Mouse (Mus musculus): ENCODE measurements at regions not wholly inside any gene's neighbourhood (a gene's known extent, or its start where the extent isn't known, plus 50 kb on each side); places are given as distances from the start of the nearest gene placed in this dataset.

GRCm38 (mm10) chr11:64579826-64580225 lies 143.4 kb upstream of the F930015N05Rik start:
- H3K27me3 ChIP-seq (ENCODE audit: control insufficient read depth, insufficient read depth, low read length): no peaks in the 10 kb centered on the region
- WGBS: 57% methylated on average over 3 of the region's 3 CpGs
- H3K4me2 ChIP-seq (ENCODE audit: low read depth, low read length): no peak overlapping the region
- no peak overlapping the region for H3K27ac ChIP-seq (ENCODE audit: low read length)
- no peak overlapping the region for H3K9ac ChIP-seq (ENCODE audit: low read length)
- H3K4me1 ChIP-seq (ENCODE audit: control insufficient read depth, insufficient read depth, low read length): no peaks in the 10 kb centered on the region
- no peaks in the 10 kb centered on the region for H3K36me3 ChIP-seq (ENCODE audit: control insufficient read depth, insufficient read depth)
- H3K4me3 ChIP-seq (ENCODE audit: low read length): no peak overlapping the region
- no peak; the same call in 1 of the 2 replicates for ATAC-seq (replicated peaks; ENCODE audit: extremely low read depth, insufficient read depth, low FRiP score)
- no peaks in the 10 kb centered on the region for H3K9me3 ChIP-seq (replicated peaks; ENCODE audit: control insufficient read depth, low read length)

- Histone ChIP-seq H3K27me3 (ENCODE audit: control insufficient read depth, insufficient read depth, low read length) (no peaks in the 10 kb centered on the region; the same call in 1 of the 2 replicates), H3K9me3 (replicated peaks; ENCODE audit: control insufficient read depth, low read length) (no peaks in the 10 kb centered on the region), H3K4me3 (ENCODE audit: low read length) (no peak overlapping the region), H3K4me1 (ENCODE audit: control insufficient read depth, insufficient read depth, low read length) (no peaks in the 10 kb centered on the region), H3K4me2 (ENCODE audit: low read depth, low read length) (no peak overlapping the region), H3K36me3 (ENCODE audit: control insufficient read depth, insufficient read depth) (no peaks in the 10 kb centered on the region), H3K27ac (ENCODE audit: low read length) (no peak overlapping the region), H3K9ac (ENCODE audit: low read length) (no peak overlapping the region)
- WGBS: 79% methylated on average over 6 of the region's 6 CpGs
- ATAC-seq (replicated peaks; ENCODE audit: extremely low read depth, insufficient read depth, low FRiP score): no peak
These were observed 149.6 kb upstream of the F930015N05Rik start for GRCm38 (mm10) chr11:64586056-64586455.

- H3K4me1 ChIP-seq (ENCODE audit: control insufficient read depth, insufficient read depth, low read length): no peaks in the 10 kb centered on the region
- no peaks in the 10 kb centered on the region; the same call in 1 of the 2 replicates for H3K27me3 ChIP-seq (ENCODE audit: control insufficient read depth, insufficient read depth, low read length)
- no peak for ATAC-seq (replicated peaks; ENCODE audit: extremely low read depth, insufficient read depth, low FRiP score)
- no peak overlapping the region for H3K4me2 ChIP-seq (ENCODE audit: low read depth, low read length)
- H3K9ac ChIP-seq (ENCODE audit: low read length): no peak overlapping the region
- no peak overlapping the region for H3K4me3 ChIP-seq (ENCODE audit: low read length)
- no peaks in the 10 kb centered on the region for H3K9me3 ChIP-seq (replicated peaks; ENCODE audit: control insufficient read depth, low read length)
- H3K36me3 ChIP-seq (ENCODE audit: control insufficient read depth, insufficient read depth): no peaks in the 10 kb centered on the region
- H3K27ac ChIP-seq (ENCODE audit: low read length): no peak overlapping the region
- WGBS: 77% methylated on average over 7 of the region's 7 CpGs
These were observed 150.7 kb upstream of the F930015N05Rik start for GRCm38 (mm10) chr11:64587034-64587710.

- Histone ChIP-seq H3K36me3 (ENCODE audit: control insufficient read depth, insufficient read depth) (no peaks in the 10 kb centered on the region), H3K9ac (ENCODE audit: low read length) (no peak overlapping the region), H3K4me3 (ENCODE audit: low read length) (no peak overlapping the region), H3K4me1 (ENCODE audit: control insufficient read depth, insufficient read depth, low read length) (no peaks in the 10 kb centered on the region), H3K27me3 (ENCODE audit: control insufficient read depth, insufficient read depth, low read length) (peaks cover 2% of the 10 kb centered on the region), H3K9me3 (replicated peaks; ENCODE audit: control insufficient read depth, low read length) (no peaks in the 10 kb centered on the region), H3K27ac (ENCODE audit: low read length) (no peak overlapping the region), H3K4me2 (ENCODE audit: low read depth, low read length) (no peak overlapping the region)
- WGBS: 57% methylated on average over 13 of the region's 13 CpGs
- no peak for ATAC-seq (replicated peaks; ENCODE audit: extremely low read depth, insufficient read depth, low FRiP score)
These were observed 151.5 kb upstream of the F930015N05Rik start for GRCm38 (mm10) chr11:64587751-64588600.

- Histone ChIP-seq H3K27me3 (ENCODE audit: control insufficient read depth, insufficient read depth, low read length) (peaks cover 2% of the 10 kb centered on the region), H3K9ac (ENCODE audit: low read length) (no peak overlapping the region), H3K9me3 (replicated peaks; ENCODE audit: control insufficient read depth, low read length) (no peaks in the 10 kb centered on the region), H3K36me3 (ENCODE audit: control insufficient read depth, insufficient read depth) (no peaks in the 10 kb centered on the region), H3K4me3 (ENCODE audit: low read length) (no peak overlapping the region), H3K4me1 (ENCODE audit: control insufficient read depth, insufficient read depth, low read length) (no peaks in the 10 kb centered on the region), H3K27ac (ENCODE audit: low read length) (no peak overlapping the region), H3K4me2 (ENCODE audit: low read depth, low read length) (no peak overlapping the region)
- no peak for ATAC-seq (replicated peaks; ENCODE audit: extremely low read depth, insufficient read depth, low FRiP score)
- 80% methylated on average over 6 of the region's 6 CpGs for WGBS
These were observed 152.1 kb upstream of the F930015N05Rik start for GRCm38 (mm10) chr11:64588601-64588989.

- Histone ChIP-seq H3K4me2 (ENCODE audit: low read depth, low read length) (no peak overlapping the region), H3K4me1 (ENCODE audit: control insufficient read depth, insufficient read depth, low read length) (no peaks in the 10 kb centered on the region), H3K27me3 (ENCODE audit: control insufficient read depth, insufficient read depth, low read length) (peaks cover 3% of the 10 kb centered on the region), H3K4me3 (ENCODE audit: low read length) (no peak overlapping the region), H3K27ac (ENCODE audit: low read length) (no peak overlapping the region), H3K9me3 (replicated peaks; ENCODE audit: control insufficient read depth, low read length) (no peaks in the 10 kb centered on the region), H3K9ac (ENCODE audit: low read length) (no peak overlapping the region), H3K36me3 (ENCODE audit: control insufficient read depth, insufficient read depth) (no peaks in the 10 kb centered on the region)
- no peak for ATAC-seq (replicated peaks; ENCODE audit: extremely low read depth, insufficient read depth, low FRiP score)
- 68% methylated on average over 7 of the region's 7 CpGs for WGBS
These were observed 152.6 kb upstream of the F930015N05Rik start for GRCm38 (mm10) chr11:64589026-64589425.

- Histone ChIP-seq H3K9me3 (replicated peaks; ENCODE audit: control insufficient read depth, low read length) (no peaks in the 10 kb centered on the region), H3K9ac (ENCODE audit: low read length) (no peak overlapping the region), H3K4me3 (ENCODE audit: low read length) (no peak overlapping the region), H3K27ac (ENCODE audit: low read length) (no peak overlapping the region), H3K4me1 (ENCODE audit: control insufficient read depth, insufficient read depth, low read length) (no peaks in the 10 kb centered on the region), H3K27me3 (ENCODE audit: control insufficient read depth, insufficient read depth, low read length) (peaks cover 5% of the 10 kb centered on the region), H3K4me2 (ENCODE audit: low read depth, low read length) (no peak overlapping the region), H3K36me3 (ENCODE audit: control insufficient read depth, insufficient read depth) (no peaks in the 10 kb centered on the region)
- 65% methylated on average over 4 of the region's 4 CpGs for WGBS
- ATAC-seq (replicated peaks; ENCODE audit: extremely low read depth, insufficient read depth, low FRiP score): no peak
These were observed 153.6 kb upstream of the F930015N05Rik start for GRCm38 (mm10) chr11:64590091-64590490.

- no peak for ATAC-seq (replicated peaks; ENCODE audit: extremely low read depth, insufficient read depth, low FRiP score)
- Histone ChIP-seq H3K4me3 (ENCODE audit: low read length) (no peak overlapping the region), H3K9me3 (replicated peaks; ENCODE audit: control insufficient read depth, low read length) (no peaks in the 10 kb centered on the region), H3K4me1 (ENCODE audit: control insufficient read depth, insufficient read depth, low read length) (peaks cover 3% of the 10 kb centered on the region), H3K36me3 (ENCODE audit: control insufficient read depth, insufficient read depth) (no peaks in the 10 kb centered on the region), H3K9ac (ENCODE audit: low read length) (no peak overlapping the region), H3K27ac (ENCODE audit: low read length) (no peak overlapping the region), H3K4me2 (ENCODE audit: low read depth, low read length) (no peak overlapping the region), H3K27me3 (ENCODE audit: control insufficient read depth, insufficient read depth, low read length) (peaks cover 12% of the 10 kb centered on the region)
- WGBS: 89% methylated on average over 2 of the region's 2 CpGs
These were observed 155.8 kb upstream of the F930015N05Rik start for GRCm38 (mm10) chr11:64592253-64592652.

- Histone ChIP-seq H3K27me3 (ENCODE audit: control insufficient read depth, insufficient read depth, low read length) (peaks cover 24% of the 10 kb centered on the region), H3K27ac (ENCODE audit: low read length) (no peak overlapping the region), H3K4me3 (ENCODE audit: low read length) (no peak overlapping the region), H3K9me3 (replicated peaks; ENCODE audit: control insufficient read depth, low read length) (peaks cover 4% of the 10 kb centered on the region), H3K4me2 (ENCODE audit: low read depth, low read length) (no peak overlapping the region), H3K36me3 (ENCODE audit: control insufficient read depth, insufficient read depth) (no peaks in the 10 kb centered on the region), H3K9ac (ENCODE audit: low read length) (no peak overlapping the region), H3K4me1 (ENCODE audit: control insufficient read depth, insufficient read depth, low read length) (peaks cover 20% of the 10 kb centered on the region)
- no peak for ATAC-seq (replicated peaks; ENCODE audit: extremely low read depth, insufficient read depth, low FRiP score)
- WGBS: 89% methylated on average over 4 of the region's 4 CpGs
These were observed 160.9 kb upstream of the F930015N05Rik start for GRCm38 (mm10) chr11:64597305-64597704.

Data from heart, embryonic 16.5 days (tissue).